22 mouse cellular contexts compared by ENCODE assay signal in genomic region chr5:139214298-139214697, GRCm38 (mm10). TPM values are rescaled to one million over a fixed set of nuclear protein-coding genes. Genes with fewer than 3 reads are reported as not detected.
DNase-seq lines count a peak whose midpoint lies in the region; ATAC-seq and TF ChIP-seq lines count a peak whose summit lies in the region.
"Had no signal": no experiment of that assay in that cellular context is flagged by ENCODE, and none has a peak within 500 bp of the region (broad histone marks: within the 10 kb centered on the region; RNA-seq: fewer than 3 reads in every experiment).

No protein-coding gene starts in this region.

- H3K4me3 ChIP-seq in left cerebral cortex, adult 2 months = no peak overlapping the region
- H3K4me3 ChIP-seq: embryonic facial prominence, embryonic 12.5 days; embryonic facial prominence, embryonic 15.5 days; hindbrain, embryonic 13.5 days had no signal

- DNase-seq in frontal cortex, postnatal 10 days (ENCODE audit: low spot score in 2 of 2) = no peak
- no peak for DNase-seq in left cerebral cortex, adult 2 months (ENCODE audit: extremely low spot score in 1 of 2, low spot score in 2 of 2)
- no peak for DNase-seq in left cerebral cortex, adult 18-20 months (ENCODE audit: low spot score in 2 of 2)
- peak; percentile 51 for DNase-seq in right cerebral cortex, adult 18-20 months
- no peak for DNase-seq in right cerebral cortex, postnatal 10 days (ENCODE audit: low spot score in 2 of 2)
- no peak for DNase-seq in thymus, postnatal 4 days
- no peak for DNase-seq in retina, embryonic 14.5 days (ENCODE audit: low spot score)
- DNase-seq: adrenal gland, adult 8-10 months; adrenal gland, postnatal 25 days; cerebellum, adult 18-20 months; cerebellum, adult 9-10 months; cerebellum, postnatal 14 days; forebrain, postnatal 0 days; gastrocnemius, postnatal 10 days; heart, adult 11 months had no signal

- TF ChIP-seq CTCF in left cerebral cortex, adult 2 months (IDR thresholded peaks at IDR 0.05) = no peak

- peak; percentile 56; the same call in 1 of the 2 replicates for ATAC-seq in frontal cortex, adult (ENCODE audit: low TSS enrichment)
- ATAC-seq: activated CD4-positive, CD25-positive, alpha-beta regulatory T cell, adult 4 months; forebrain, embryonic 14.5 days; forebrain, postnatal 0 days; hindbrain, embryonic 16.5 days had no signal

- H3K27ac ChIP-seq in left cerebral cortex, adult 2 months = peak overlapping the region; percentile 74
- H3K27ac ChIP-seq: embryonic facial prominence, embryonic 12.5 days; embryonic facial prominence, embryonic 15.5 days; hindbrain, embryonic 13.5 days had no signal

- intact Hi-C loops in left cerebral cortex, adult 2 months (cut with DNase I) = no loop called here

RNA-seq across cellular contexts. Expression of gene Sun1, which starts 13.9 kb away (rescaled TPM):
- total RNA-seq in left cerebral cortex, adult 2 months (2021) = 100 to 1,000 TPM; 135 to 147 TPM
- 100 to 1,000 TPM; 109 to 132 TPM for total RNA-seq in left cerebral cortex, adult 18-20 months (2021)

RNA-seq across cellular contexts. Expression of gene Get4, which starts 37.8 kb away (rescaled TPM):
- total RNA-seq in left cerebral cortex, adult 2 months (2021) = 10 to 100 TPM; 44.8 to 48.9 TPM
- total RNA-seq in left cerebral cortex, adult 18-20 months (2021) = 10 to 100 TPM; 50.0 to 52.4 TPM
